Mouse (Mus musculus) hindbrain, embryonic 12.5 days (tissue): ENCODE measurements around the gene Hnrnpf. TPM values are rescaled to one million over a fixed set of nuclear protein-coding genes. Genes with fewer than 3 reads are reported as not detected.

Source experiments
- ATAC-seq: fragments of 200-750 bp; cut with Nextera tagmentation; 2 replicates; pipeline ENCODE4 v1.8.0; 2017; ENCODE audit warnings: moderate TSS enrichment; ENCODE audit not compliant: low FRiP score
- H3K27ac ChIP-seq: fragments of 300-500 bp; sonication (generic); 2 replicates; pipeline ENCODE4 v1.5.1; 2016; ENCODE audit warnings: mild to moderate bottlenecking
- H3K27me3 ChIP-seq: fragments of 300-500 bp; sonication (generic); 2 replicates; pipeline ENCODE4 v1.6.1; 2016; ENCODE audit warnings: mild to moderate bottlenecking
- H3K36me3 ChIP-seq: fragments of 300-500 bp; sonication (generic); 2 replicates; pipeline ENCODE4 v1.6.1; 2016; ENCODE audit warnings: mild to moderate bottlenecking
- H3K4me1 ChIP-seq: fragments of 300-500 bp; sonication (generic); 2 replicates; pipeline ENCODE4 v1.6.1; 2016
- H3K4me2 ChIP-seq: fragments of 300-500 bp; sonication (generic); replicated peaks from 2 replicates; pipeline ENCODE4 v1.6.1; 2016; ENCODE audit warnings: mild to moderate bottlenecking
- H3K4me3 ChIP-seq: fragments of 300-500 bp; sonication (generic); 2 replicates; pipeline ENCODE4 v1.5.1; 2016; ENCODE audit warnings: mild to moderate bottlenecking
- H3K9ac ChIP-seq: fragments of 300-500 bp; sonication (generic); 2 replicates; pipeline ENCODE4 v1.6.1; 2016; ENCODE audit warnings: mild to moderate bottlenecking, moderate library complexity
- H3K9me3 ChIP-seq: fragments of 300-500 bp; sonication (generic); replicated peaks from 2 replicates; pipeline ENCODE4 v1.6.1; 2016; ENCODE audit warnings: mild to moderate bottlenecking
- WGBS: fragments of 180-500 bp; shearing (Covaris S2); methylation state at CpG from one replicate; pipeline ENCODE4 v1.1.7; 2016; 5-methylcytosine and 5-hydroxymethylcytosine counted together
- polyA plus RNA-seq: library from polyadenylated mRNA; unstranded; fragments of >200 nt; fragmentation: Nextera tagmentation; extraction: Ambion mirVana; gene quantifications from 2 replicates; pipeline ENCODE4 v1.2.1, GENCODE M21; 2016

Gene Hnrnpf
- polyA plus RNA-seq, 1 experiment from 2014 or later: 474 TPM

DNA sequence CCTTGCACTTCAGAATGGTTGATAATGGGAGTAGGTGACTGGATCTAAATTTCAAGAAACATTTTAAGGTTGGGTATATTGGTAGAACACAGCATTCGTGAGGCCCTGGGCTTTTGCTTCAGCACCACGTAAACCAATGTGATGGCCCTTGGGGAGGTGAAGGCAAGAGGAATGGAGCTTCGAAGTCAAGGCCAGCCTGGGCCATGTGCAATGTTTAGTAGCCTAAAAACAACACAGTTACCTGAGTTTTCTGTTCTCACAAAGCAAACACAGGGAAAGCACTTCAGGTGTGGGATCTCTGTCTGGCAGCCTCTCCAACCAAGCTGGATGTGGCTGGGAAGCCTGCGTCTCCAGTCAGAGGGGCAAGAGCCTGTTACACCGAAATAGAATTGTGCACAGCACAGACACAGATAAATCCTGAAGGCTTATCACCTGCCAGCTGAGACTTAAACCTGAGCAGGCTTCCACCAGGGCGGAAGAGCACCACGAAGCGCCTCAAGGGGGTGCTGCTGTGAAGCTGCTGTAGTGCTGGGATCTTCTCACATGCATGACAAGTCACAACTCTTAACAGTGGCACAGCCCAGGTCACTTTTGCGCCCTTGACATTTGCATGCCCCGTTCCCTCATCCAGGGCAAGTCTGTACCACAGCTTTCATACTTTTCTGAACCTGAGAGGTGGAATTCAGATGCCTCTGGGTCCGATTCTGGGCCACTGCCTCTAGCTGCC, 32.4 kb downstream of the Hnrnpf start:
- no peak for ATAC-seq
- H3K36me3 ChIP-seq: peaks cover 10% of the 10 kb centered on the region; the same call in 1 of the 2 replicates
- H3K4me3 ChIP-seq: no peak overlapping the region
- no peaks in the 10 kb centered on the region for H3K9me3 ChIP-seq
- no peak overlapping the region for H3K27ac ChIP-seq
- WGBS: 59% methylated on average over 11 of the region's 11 CpGs
- H3K9ac ChIP-seq: no peak overlapping the region
- no peaks in the 10 kb centered on the region for H3K27me3 ChIP-seq
- H3K4me1 ChIP-seq: no peaks in the 10 kb centered on the region
- no peak overlapping the region for H3K4me2 ChIP-seq

DNA sequence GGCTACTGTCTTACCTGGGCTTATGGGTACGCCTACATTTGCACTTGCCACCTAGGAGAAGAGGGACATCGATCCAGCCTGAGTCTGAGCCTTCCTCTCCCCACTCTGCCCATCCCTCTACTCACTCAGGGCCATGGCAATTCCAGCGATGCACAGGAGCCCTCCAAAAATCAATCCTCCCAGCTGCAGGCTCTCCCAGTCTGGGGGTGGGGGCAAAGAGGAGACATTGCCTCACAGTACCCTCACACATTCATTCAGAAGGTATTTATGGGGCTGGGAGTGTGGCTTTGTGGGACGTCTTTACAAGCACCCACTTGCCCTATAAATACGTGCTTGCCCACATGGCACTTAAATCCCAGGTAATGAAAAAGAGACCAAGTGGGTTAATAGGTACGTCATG, 34.2 kb downstream of the Hnrnpf start:
- H3K9ac ChIP-seq: no peak overlapping the region
- no peak overlapping the region for H3K4me3 ChIP-seq
- no peaks in the 10 kb centered on the region for H3K27me3 ChIP-seq
- WGBS: 86% methylated on average over 6 of the region's 6 CpGs
- no peak overlapping the region for H3K27ac ChIP-seq
- ATAC-seq: no peak
- H3K9me3 ChIP-seq: no peaks in the 10 kb centered on the region
- H3K4me2 ChIP-seq: no peak overlapping the region
- H3K36me3 ChIP-seq: peaks cover 7% of the 10 kb centered on the region; the same call in 1 of the 2 replicates
- no peaks in the 10 kb centered on the region for H3K4me1 ChIP-seq

DNA sequence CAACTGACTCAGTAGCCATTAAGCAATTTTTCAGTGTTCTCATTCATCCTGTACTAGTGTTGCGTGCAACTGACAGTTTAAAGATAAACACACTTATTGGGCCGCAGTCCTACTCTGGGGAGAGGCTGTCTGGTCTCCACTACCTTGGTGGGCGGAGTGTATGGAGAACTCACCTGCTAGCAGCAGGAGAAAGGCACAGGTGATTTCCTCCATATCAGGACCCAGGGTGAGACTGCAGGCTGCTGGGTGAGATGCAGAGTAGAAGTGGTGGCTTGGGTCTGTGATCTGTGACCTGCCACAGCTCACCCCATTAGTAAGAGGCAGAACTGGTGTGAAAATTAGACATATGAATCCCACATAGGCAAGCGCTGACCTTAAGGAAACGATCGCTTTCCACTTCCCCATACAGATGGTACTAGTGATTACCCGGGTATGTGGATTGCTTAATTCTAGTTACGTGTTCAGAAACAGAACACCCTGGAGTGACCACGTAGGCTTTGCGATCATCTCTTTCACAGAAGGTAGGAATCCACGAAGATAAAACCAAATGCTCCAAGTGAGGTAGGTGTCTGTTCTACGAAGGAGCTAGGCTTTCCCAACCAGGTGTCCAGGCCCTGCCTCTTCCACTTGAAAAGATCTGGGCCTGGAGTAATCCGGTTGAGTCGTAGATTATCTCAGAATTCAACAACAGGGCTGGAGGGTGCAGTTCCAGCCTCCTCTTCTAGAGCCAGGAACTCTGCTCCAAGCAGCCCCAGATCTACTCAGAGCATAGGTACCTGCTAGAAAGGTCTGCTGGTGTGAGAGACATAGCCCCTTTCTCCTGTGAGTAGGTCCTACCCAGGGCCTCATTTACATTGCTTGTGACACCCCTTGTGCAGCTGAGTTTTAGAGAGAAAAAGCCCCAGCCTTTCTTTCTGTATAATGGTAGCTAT, 35.8 kb downstream of the Hnrnpf start:
- Histone ChIP-seq H3K9ac (no peak overlapping the region), H3K4me3 (no peak overlapping the region), H3K27ac (no peak overlapping the region), H3K4me2 (no peak overlapping the region), H3K36me3 (no peaks in the 10 kb centered on the region), H3K27me3 (no peaks in the 10 kb centered on the region), H3K4me1 (no peaks in the 10 kb centered on the region), H3K9me3 (no peaks in the 10 kb centered on the region)
- 94% methylated on average over 14 of the region's 14 CpGs for WGBS
- no peak for ATAC-seq

DNA sequence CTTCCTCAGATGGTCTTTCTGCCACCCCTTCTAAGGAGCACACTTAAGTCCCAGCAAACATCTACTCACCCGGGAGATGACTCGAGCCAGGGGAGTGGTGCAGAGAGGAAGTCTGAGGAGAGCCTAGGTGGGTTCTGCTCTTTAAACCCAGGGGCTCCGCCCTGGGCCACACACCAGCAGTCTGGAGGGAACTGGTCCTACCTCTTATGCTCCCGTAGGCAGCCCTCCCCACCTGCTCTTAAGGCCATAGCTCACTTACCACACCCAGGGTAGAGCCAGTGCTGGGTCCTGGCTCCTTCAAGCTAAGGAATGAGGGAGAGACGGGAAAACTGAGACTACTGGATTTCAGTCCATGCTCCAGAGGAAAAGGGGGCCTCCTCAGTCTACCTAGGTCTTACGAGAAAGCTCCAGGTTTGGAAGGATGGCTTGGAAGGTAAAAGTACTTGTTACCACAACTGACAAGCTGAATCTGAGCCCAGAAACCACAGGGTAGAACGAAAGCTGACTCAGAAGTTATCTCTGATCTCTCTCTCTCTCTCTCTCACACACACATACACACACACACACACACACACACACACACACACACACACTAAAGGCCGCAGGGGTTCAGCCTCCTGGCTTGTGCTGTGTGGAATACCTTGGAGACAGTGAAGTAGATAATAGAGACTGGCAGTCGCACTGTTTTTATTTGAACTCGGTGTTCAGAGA, 37.3 kb downstream of the Hnrnpf start, which contains the start of gene Fxyd4:
Gene Fxyd4, minus strand, starts transcription at position 471 of the 711 bp plus-strand sequence.
- H3K4me3 ChIP-seq: no peak within 1 kb of the TSS
- no peak within 1 kb of the TSS for H3K27ac ChIP-seq
- no peaks in the 10 kb centered on the region for H3K36me3 ChIP-seq
- WGBS: 85% methylated on average over 10 of the region's 10 CpGs
- H3K4me2 ChIP-seq: no peak within 1 kb of the TSS
- H3K9me3 ChIP-seq: no peaks in the 10 kb centered on the region
- H3K27me3 ChIP-seq: no peaks in the 10 kb centered on the region
- H3K4me1 ChIP-seq: no peaks in the 10 kb centered on the region
- H3K9ac ChIP-seq: no peak within 1 kb of the TSS
- ATAC-seq: no peak

DNA sequence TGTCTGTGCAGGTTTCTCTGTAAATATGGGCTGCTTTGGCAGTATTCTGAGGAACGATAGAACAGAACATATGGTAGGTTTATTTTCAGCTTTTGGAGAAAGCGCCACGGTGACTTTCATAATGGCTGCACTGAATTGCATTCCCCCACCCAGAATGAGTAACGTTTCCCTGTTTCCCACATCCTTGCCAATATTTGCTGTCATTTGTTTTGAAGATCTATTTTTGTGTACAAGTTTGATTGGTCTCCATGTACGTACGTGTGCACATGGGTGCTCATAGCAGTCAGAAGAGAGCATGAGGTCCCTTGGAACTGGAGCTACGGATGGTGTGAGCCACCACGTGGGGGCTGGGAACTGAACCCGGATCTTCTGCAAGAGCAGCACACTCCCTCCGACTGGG, 38.8 kb downstream of the Hnrnpf start:
- H3K27ac ChIP-seq: no peak overlapping the region
- H3K4me1 ChIP-seq: no peaks in the 10 kb centered on the region
- 90% methylated on average over 10 of the region's 10 CpGs for WGBS
- H3K27me3 ChIP-seq: no peaks in the 10 kb centered on the region
- no peak overlapping the region for H3K4me3 ChIP-seq
- H3K36me3 ChIP-seq: no peaks in the 10 kb centered on the region
- no peaks in the 10 kb centered on the region for H3K9me3 ChIP-seq
- no peak for ATAC-seq
- no peak overlapping the region for H3K4me2 ChIP-seq
- H3K9ac ChIP-seq: no peak overlapping the region

DNA sequence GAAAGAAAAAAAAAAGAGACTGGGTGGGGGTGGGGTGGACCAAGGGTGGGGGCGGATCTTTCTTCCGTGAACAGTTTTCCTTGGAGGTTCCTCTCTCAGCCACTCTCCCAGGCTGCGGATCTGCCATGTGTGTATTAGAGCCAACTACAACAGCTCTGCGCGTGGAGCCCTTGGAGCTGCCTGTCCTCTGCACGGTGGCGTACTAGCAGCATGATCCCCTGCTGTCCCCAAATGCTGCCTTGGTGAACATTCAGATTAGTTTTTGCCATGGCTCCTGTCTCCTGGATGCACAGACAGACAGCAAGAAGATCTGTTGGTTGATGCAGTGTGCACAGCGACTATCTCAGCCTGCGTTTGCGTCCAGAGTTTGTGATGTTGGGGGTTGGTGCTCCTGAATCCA, 42.6 kb downstream of the Hnrnpf start:
- Histone ChIP-seq H3K4me3 (no peak overlapping the region), H3K27ac (no peak overlapping the region), H3K36me3 (no peaks in the 10 kb centered on the region), H3K4me2 (no peak overlapping the region), H3K4me1 (no peaks in the 10 kb centered on the region), H3K27me3 (no peaks in the 10 kb centered on the region), H3K9me3 (no peaks in the 10 kb centered on the region), H3K9ac (no peak overlapping the region)
- WGBS: 88% methylated on average over 10 of the region's 10 CpGs
- no peak for ATAC-seq

DNA sequence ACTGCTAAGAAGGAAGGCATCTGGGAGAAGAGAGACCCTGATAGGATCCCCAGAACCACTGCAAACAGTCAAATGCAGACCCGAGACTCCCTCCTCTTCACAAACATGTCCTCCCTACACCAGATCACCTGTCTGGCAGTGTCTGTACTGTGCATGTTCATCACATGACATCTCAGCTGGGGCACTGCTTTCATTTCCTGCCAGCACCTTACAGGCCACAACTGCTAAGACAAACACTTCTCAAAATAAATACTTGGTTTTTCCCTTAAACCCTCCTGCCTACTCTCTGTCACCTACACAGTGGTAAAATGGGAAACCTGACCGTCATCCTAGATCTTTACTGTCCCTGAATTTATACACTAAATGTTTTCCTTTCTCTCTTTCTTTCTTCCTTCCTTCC, 43.8 kb downstream of the Hnrnpf start:
- Histone ChIP-seq H3K4me2 (no peak overlapping the region), H3K9ac (no peak overlapping the region), H3K4me3 (no peak overlapping the region), H3K4me1 (no peaks in the 10 kb centered on the region), H3K27me3 (no peaks in the 10 kb centered on the region), H3K27ac (no peak overlapping the region), H3K9me3 (no peaks in the 10 kb centered on the region), H3K36me3 (no peaks in the 10 kb centered on the region)
- ATAC-seq: no peak
- WGBS: 89% methylated on average over 2 of the region's 2 CpGs

DNA sequence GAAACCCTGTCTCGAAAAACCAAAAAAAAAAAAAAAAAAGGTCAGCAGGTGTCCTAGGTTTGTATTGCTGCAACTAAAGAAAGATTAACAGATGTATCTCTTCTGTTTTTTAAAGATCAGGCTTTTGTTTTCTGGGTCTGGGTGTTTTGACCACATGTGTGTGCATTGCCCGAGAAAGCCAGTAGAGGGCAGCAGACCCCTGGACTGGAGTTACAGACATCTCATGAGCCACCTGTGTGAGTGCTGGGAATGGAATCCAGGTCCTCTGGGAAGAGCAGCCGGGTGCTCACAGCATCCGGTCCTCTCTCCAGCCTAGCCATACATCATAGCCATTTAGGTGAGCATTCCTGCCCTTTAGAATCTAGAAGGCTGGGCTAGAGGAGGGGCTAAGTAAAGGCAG, 52.2 kb downstream of the Hnrnpf start:
- Histone ChIP-seq H3K9ac (no peak overlapping the region), H3K4me2 (no peak overlapping the region), H3K9me3 (no peaks in the 10 kb centered on the region), H3K4me3 (no peak overlapping the region), H3K27me3 (no peaks in the 10 kb centered on the region), H3K27ac (no peak overlapping the region), H3K4me1 (peaks cover 4% of the 10 kb centered on the region; the same call in 1 of the 2 replicates), H3K36me3 (no peaks in the 10 kb centered on the region)
- no peak for ATAC-seq
- 91% methylated on average over 4 of the region's 4 CpGs for WGBS

DNA sequence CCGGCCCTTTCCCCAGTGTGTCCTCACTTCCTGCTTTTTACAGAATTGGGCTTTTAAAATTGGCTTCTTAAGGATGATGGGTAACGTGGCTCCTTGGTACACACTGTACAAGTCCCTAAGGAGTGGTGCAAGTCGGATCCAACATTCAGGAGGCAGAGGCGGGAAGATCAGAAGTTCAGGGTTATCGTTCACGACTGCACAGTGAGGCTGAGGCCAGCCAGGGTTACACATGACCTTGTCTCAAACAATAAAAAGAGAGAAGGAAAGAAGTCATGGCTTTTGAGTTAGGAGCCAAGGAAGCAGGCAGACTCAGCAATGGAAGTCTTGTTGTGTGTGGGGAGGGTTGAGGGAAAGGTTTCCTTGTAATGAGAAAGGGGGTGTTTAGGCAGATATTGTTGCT, 56.0 kb downstream of the Hnrnpf start:
- 72% methylated on average over 6 of the region's 6 CpGs for WGBS
- no peak overlapping the region for H3K9ac ChIP-seq

DNA sequence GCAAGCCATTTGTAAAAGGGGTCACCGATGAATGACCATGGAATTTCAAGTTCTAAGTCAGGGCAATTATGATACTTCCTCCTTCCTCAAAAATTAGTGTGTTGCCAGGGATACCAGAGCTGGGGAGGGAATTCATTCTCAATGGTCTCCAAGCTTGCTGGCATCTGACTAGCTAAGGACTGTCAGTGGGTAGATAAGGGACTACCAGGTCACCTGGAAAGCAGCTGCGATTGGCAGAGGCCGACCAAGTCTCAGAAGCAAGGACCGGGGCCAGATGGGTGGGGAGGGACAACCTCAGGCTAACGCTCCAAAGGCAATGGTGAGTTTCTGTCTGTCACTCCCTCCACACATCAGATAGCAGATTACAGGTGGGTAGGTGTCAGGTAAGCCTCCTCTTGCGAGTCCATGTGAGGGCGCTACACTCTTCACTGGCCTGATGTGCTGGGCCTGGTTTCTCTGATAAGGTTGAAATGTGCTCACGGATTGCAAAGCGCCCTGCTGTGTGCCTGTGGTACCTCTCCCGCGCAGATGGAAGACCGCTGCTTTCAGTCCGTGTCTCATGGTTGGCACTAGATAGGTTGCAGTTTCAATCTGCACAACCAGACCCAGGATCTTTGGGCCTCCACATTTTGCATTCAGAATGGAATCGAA, 56.9 kb downstream of the Hnrnpf start:
- no peaks in the 10 kb centered on the region for H3K36me3 ChIP-seq
- H3K4me3 ChIP-seq: no peak overlapping the region
- no peak overlapping the region for H3K9ac ChIP-seq
- H3K27me3 ChIP-seq: no peaks in the 10 kb centered on the region
- no peaks in the 10 kb centered on the region for H3K9me3 ChIP-seq
- no peak for ATAC-seq
- no peak overlapping the region for H3K4me2 ChIP-seq
- 21% methylated on average over 14 of the region's 14 CpGs for WGBS
- no peak overlapping the region for H3K27ac ChIP-seq
- peaks cover 4% of the 10 kb centered on the region; the same call in 1 of the 2 replicates for H3K4me1 ChIP-seq

More for the DNA sequence above, 56.0 kb downstream of the Hnrnpf start:
- no peaks in the 10 kb centered on the region for H3K36me3 ChIP-seq
- no peaks in the 10 kb centered on the region for H3K9me3 ChIP-seq
- no peak overlapping the region for H3K4me3 ChIP-seq
- peaks cover 4% of the 10 kb centered on the region; the same call in 1 of the 2 replicates for H3K4me1 ChIP-seq
- H3K27me3 ChIP-seq: no peaks in the 10 kb centered on the region
- no peak overlapping the region for H3K4me2 ChIP-seq
- ATAC-seq: no peak
- no peak overlapping the region for H3K27ac ChIP-seq

DNA sequence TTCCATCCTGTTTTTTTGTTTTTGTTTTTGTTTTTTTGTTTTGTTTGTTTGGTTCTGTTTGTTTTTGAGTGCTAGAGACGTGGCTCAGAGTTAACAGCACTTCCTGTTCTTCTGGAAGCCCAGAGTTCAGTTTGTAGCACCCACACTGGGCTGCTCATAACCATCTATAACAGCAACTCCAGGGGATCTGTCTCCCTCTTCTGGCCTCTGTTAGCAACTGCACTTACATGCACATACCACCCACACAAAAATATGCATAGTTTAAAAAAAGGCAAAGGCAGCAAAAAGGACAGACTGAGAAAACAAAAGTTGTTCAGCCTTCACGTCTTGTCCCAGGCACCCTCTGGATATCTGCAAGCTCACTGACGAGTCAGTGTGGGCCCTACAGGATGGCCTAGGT, 63.1 kb downstream of the Hnrnpf start:
- Histone ChIP-seq H3K27me3 (no peaks in the 10 kb centered on the region), H3K4me1 (no peaks in the 10 kb centered on the region), H3K4me2 (no peak overlapping the region), H3K9ac (no peak overlapping the region), H3K9me3 (no peaks in the 10 kb centered on the region; the same call in 1 of the 2 replicates), H3K27ac (no peak overlapping the region), H3K36me3 (no peaks in the 10 kb centered on the region), H3K4me3 (no peak overlapping the region)
- ATAC-seq: no peak
- 83% methylated on average over 3 of the region's 3 CpGs for WGBS

DNA sequence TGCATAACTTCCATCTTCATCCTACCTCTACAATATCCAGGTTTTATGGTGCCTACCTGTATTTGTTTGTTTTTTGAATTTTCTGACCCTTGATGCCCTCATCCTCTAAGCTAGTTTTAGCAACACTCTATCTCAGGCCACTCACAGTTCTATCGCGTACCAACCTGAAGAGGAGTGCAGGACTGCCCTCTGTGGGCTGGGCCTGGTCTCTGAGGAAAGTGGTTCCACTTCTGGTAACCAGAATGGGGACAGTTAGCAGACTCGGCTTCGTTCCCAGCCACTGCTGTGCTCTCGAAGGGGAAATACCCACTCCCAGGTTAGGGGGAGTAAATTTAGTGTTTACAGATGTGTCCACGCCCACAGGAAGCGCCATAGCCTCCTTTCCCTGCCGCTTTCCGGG, 66.6 kb downstream of the Hnrnpf start:
- Histone ChIP-seq H3K9ac (no peak overlapping the region), H3K27me3 (no peaks in the 10 kb centered on the region), H3K4me1 (no peaks in the 10 kb centered on the region), H3K9me3 (no peaks in the 10 kb centered on the region; the same call in 1 of the 2 replicates), H3K27ac (no peak overlapping the region), H3K36me3 (no peaks in the 10 kb centered on the region), H3K4me2 (no peak overlapping the region), H3K4me3 (no peak overlapping the region)
- no peak for ATAC-seq
- whole genome bisulfite sequencing: 50% methylated on average over 9 of the region's 9 CpGs
